In the genomic region with DNA sequence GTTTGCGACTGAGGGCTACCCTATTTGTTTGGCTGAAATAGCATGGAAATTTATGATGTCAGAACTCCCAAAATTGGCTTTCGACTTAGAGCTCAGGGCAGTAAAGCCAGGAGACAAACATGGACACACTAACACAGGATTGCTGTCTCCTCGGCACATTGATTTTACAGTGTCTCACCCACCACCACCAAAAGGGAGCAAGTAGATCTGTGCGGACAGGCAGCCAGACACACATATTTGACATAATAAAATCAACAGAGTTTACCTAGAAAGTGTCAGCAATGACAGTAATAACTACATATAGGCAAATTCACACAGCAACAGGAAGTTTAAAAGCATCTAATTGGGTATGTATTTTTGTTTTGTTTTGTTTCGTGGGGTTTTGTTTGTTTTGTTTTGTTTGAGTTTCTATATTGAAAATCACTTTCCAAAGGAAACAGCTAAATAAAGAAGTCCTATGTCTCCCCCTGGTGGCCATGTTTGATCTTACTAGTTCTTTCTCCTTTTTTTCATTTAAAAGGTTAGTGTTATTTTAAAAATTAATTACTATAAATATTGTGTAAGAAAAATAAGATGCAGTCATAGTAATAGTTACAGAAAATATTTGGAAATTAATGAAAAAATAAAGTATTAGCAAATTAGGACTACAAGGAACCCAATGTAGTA, we compare ENCODE assay signal across 8 mouse cellular contexts.
DNase-seq lines count a peak whose midpoint lies in the region; ATAC-seq and TF ChIP-seq lines count a peak whose summit lies in the region.

No protein-coding gene starts in this region.

- DNase-seq in forebrain, embryonic 10.5 days (ENCODE audit: extremely low spot score, low spot score): no peak
- DNase-seq in adrenal gland, postnatal 25 days: peak; percentile 18
- peak; percentile 14 to 41 for DNase-seq in heart, postnatal 36 days
- peak; percentile 82 for DNase-seq in lung, postnatal 0 days (ENCODE audit: low spot score)

- H3K36me3 ChIP-seq in forebrain, embryonic 15.5 days: no peaks in the 10 kb centered on the region
- peaks cover 34% of the 10 kb centered on the region for H3K36me3 ChIP-seq in forebrain, embryonic 10.5 days (replicated peaks)
- H3K36me3 ChIP-seq in midbrain, embryonic 13.5 days: no peaks in the 10 kb centered on the region
- H3K36me3 ChIP-seq in midbrain, embryonic 15.5 days (replicated peaks): no peaks in the 10 kb centered on the region
- H3K36me3 ChIP-seq in lung, postnatal 0 days (ENCODE audit: insufficient read depth, low read length): no peaks in the 10 kb centered on the region

- no peak overlapping the region for H3K4me2 ChIP-seq in forebrain, embryonic 15.5 days (replicated peaks)
- H3K4me2 ChIP-seq in midbrain, embryonic 13.5 days (replicated peaks): no peak overlapping the region
- no peak overlapping the region for H3K4me2 ChIP-seq in midbrain, embryonic 15.5 days
- no peak overlapping the region for H3K4me2 ChIP-seq in lung, postnatal 0 days (replicated peaks; ENCODE audit: low read depth, low read length)

- H3K27ac ChIP-seq in forebrain, embryonic 15.5 days (replicated peaks): no peak overlapping the region
- H3K27ac ChIP-seq in forebrain, embryonic 10.5 days: no peak overlapping the region
- H3K27ac ChIP-seq in midbrain, embryonic 13.5 days: no peak overlapping the region
- no peak overlapping the region for H3K27ac ChIP-seq in midbrain, embryonic 15.5 days
- H3K27ac ChIP-seq in lung, postnatal 0 days (ENCODE audit: low read length): no peak overlapping the region

- H3K4me1 ChIP-seq in forebrain, embryonic 15.5 days: 0 out of 2 replicates have a peak, but pooled peaks cover 2% of the 10 kb centered on the region
- H3K4me1 ChIP-seq in forebrain, embryonic 10.5 days: no peaks in the 10 kb centered on the region
- no peaks in the 10 kb centered on the region for H3K4me1 ChIP-seq in midbrain, embryonic 13.5 days (replicated peaks)
- H3K4me1 ChIP-seq in midbrain, embryonic 15.5 days: no peaks in the 10 kb centered on the region
- no peaks in the 10 kb centered on the region for H3K4me1 ChIP-seq in lung, postnatal 0 days (ENCODE audit: insufficient read depth, low read depth, low read length)

- intact Hi-C loops in heart, postnatal 36 days (cut with DNase I): loop anchor here (1.0 to 10.0 kb wide), 2 partner anchors 137 to 885 kb away; no protein-coding TSS in a partner anchor

- H3K9ac ChIP-seq in forebrain, embryonic 15.5 days (replicated peaks): no peak overlapping the region
- no peak overlapping the region for H3K9ac ChIP-seq in midbrain, embryonic 13.5 days (replicated peaks)
- H3K9ac ChIP-seq in midbrain, embryonic 15.5 days: no peak overlapping the region
- H3K9ac ChIP-seq in lung, postnatal 0 days (replicated peaks; ENCODE audit: low read depth): no peak overlapping the region

- no peak overlapping the region for H3K4me3 ChIP-seq in forebrain, embryonic 15.5 days
- H3K4me3 ChIP-seq in forebrain, embryonic 10.5 days: no peak overlapping the region
- H3K4me3 ChIP-seq in midbrain, embryonic 13.5 days (replicated peaks): no peak overlapping the region
- no peak overlapping the region for H3K4me3 ChIP-seq in midbrain, embryonic 15.5 days
- H3K4me3 ChIP-seq in lung, postnatal 0 days (ENCODE audit: low read depth, low read length): no peak overlapping the region

- WGBS in forebrain, embryonic 15.5 days: 72% methylated on average over 5 of the region's 5 CpGs
- 78% methylated on average over 5 of the region's 5 CpGs for WGBS in forebrain, embryonic 10.5 days
- 72% methylated on average over 5 of the region's 5 CpGs for WGBS in midbrain, embryonic 13.5 days
- 66% methylated on average over 5 of the region's 5 CpGs for WGBS in midbrain, embryonic 15.5 days
- 57% methylated on average over 5 of the region's 5 CpGs for WGBS in lung, postnatal 0 days

- peak; percentile 56 for TF ChIP-seq CTCF in lung, postnatal 0 days (IDR thresholded peaks at IDR 0.05)

- no peaks in the 10 kb centered on the region for H3K27me3 ChIP-seq in forebrain, embryonic 15.5 days
- H3K27me3 ChIP-seq in forebrain, embryonic 10.5 days (ENCODE audit: poor library complexity, severe bottlenecking): no peaks in the 10 kb centered on the region
- H3K27me3 ChIP-seq in midbrain, embryonic 13.5 days: no peaks in the 10 kb centered on the region
- H3K27me3 ChIP-seq in midbrain, embryonic 15.5 days (replicated peaks): no peaks in the 10 kb centered on the region
- H3K27me3 ChIP-seq in lung, postnatal 0 days (replicated peaks; ENCODE audit: insufficient read depth, low read length): no peaks in the 10 kb centered on the region

- H3K9me3 ChIP-seq in forebrain, embryonic 15.5 days: no peaks in the 10 kb centered on the region
- H3K9me3 ChIP-seq in forebrain, embryonic 10.5 days: no peaks in the 10 kb centered on the region
- no peaks in the 10 kb centered on the region for H3K9me3 ChIP-seq in midbrain, embryonic 13.5 days
- H3K9me3 ChIP-seq in midbrain, embryonic 15.5 days: no peaks in the 10 kb centered on the region
- no peaks in the 10 kb centered on the region for H3K9me3 ChIP-seq in lung, postnatal 0 days (ENCODE audit: low read length)

- TF ChIP-seq EP300 in lung, postnatal 0 days (IDR thresholded peaks at IDR 0.05): no peak

- 0 out of 2 replicates have a peak, but pooled peaks have one; percentile 26 for ATAC-seq in forebrain, embryonic 15.5 days (replicated peaks)
- 0 out of 2 replicates have a peak, but pooled peaks have one; percentile 55 for ATAC-seq in midbrain, embryonic 13.5 days
- no peak for ATAC-seq in midbrain, embryonic 15.5 days (replicated peaks)
- ATAC-seq in lung, postnatal 0 days: no peak
- no peak for ATAC-seq in inflammation-experienced regulatory T-cells, adult 6 months

Comparison
In these comparisons a context has a peak if more than half of its experiments do, and no peak if none do; other contexts are left out.
1. ATAC-seq: peak in forebrain, embryonic 15.5 days (single experiment) and midbrain, embryonic 13.5 days (single experiment); none in midbrain, embryonic 15.5 days (single experiment), lung, postnatal 0 days (single experiment) and inflammation-experienced regulatory T-cells, adult 6 months (single experiment).